Mouse (Mus musculus) frontal cortex, adult 2 months (tissue): ENCODE results near the gene Mef2c. TPM values are rescaled to one million over a fixed set of nuclear protein-coding genes. Genes with fewer than 3 reads are reported as not detected.

Source experiments
- DNase-seq, 2 experiments: peaks; one replicate each; pipeline ENCODE4 v3.0.0; 2022; ENCODE audit warnings: low spot score in 1 of 2; ENCODE audit errors: extremely low spot score in 1 of 2
- polyA plus RNA-seq: library from polyadenylated mRNA; depleted of rRNA; stranded (reverse); fragments of >200 nt; gene quantifications from 2 replicates; pipeline ENCODE4 v1.2.3, GENCODE M21; 2012; rRNA removed

Gene Mef2c
- polyA plus RNA-seq, result 215 and 258 TPM in 2 replicates

DNA sequence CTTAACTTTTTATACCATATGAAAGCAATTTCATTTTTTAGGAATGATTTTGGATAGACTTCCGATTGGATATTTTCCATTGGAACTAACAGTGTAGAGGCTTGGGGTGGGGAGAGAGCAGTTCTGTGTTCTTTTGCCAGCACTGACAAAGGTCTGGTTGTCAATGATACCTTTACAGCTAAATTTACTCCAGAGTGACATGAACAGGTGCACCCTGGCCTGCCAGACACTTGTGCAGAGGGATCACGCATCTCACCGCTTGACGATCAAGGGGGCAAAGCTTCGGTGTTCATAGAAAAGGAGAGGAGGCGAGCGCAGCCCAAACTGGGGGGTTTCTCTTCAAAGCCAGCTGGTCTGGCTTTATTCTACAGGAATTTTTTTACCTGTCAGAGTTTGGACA, at the start of gene Mef2c:
Gene Mef2c, plus strand, starts transcription at position 116 of the 400 bp plus-strand sequence.
- no peak for DNase-seq

DNA sequence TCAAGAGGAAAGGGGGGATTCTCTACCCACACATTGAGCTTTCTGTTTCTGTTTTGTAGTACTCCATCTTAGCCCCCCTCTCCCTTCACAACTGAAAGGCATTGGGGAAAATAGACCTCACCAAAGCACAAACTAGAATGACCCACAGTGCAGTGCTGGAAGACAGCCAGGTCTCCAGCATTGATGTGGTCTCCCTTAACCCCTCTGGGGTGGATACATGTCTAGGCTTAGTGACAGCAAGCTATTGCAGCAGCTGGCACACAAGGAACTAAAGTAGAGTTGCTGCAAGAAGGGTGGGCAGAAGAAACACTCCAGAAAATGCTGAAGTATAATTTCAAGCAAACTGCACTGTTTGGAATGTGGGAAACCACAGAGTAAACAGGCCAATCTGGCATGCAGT, 45.1 kb upstream of the Mef2c start:
- no peak for DNase-seq

DNA sequence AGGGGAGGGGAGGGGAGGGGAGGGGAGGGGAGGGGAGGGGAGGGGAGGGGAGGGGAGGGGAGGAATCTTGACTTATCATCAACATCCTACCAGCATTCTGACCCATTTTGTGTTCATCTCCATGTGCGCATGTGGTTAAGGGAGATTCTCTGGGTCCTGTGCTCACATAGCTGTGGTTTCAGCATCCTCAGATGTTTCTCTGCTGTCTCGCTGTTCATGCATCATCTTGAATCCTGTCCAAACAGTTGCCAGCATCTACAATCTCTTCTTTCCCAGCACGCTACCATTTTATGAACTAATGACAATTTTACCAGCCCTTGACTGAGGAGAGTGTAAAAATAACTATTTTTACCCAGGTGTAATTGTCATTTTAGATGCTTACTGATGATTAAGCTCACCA, 44.2 kb upstream of the Mef2c start:
- no peak for DNase-seq

DNA sequence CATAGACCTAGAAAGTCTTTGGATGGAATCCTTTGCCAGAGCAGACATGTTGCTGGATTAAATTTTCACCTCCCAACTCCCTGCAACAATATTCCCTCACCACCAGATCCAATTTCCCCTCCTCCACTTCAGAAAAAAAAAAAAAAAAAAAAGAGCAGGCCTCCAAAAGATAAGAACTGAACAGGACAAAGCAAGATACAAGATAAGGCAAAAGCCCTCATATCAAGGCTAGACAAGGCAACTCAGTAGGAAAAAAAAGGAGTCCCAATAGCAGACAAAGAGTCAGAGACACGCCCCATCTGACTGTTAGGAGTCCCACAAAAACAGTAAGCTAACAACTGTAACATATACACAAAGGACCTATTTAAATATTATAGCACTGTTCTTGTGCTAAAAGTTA, 43.2 kb upstream of the Mef2c start:
- no peak for DNase-seq

DNA sequence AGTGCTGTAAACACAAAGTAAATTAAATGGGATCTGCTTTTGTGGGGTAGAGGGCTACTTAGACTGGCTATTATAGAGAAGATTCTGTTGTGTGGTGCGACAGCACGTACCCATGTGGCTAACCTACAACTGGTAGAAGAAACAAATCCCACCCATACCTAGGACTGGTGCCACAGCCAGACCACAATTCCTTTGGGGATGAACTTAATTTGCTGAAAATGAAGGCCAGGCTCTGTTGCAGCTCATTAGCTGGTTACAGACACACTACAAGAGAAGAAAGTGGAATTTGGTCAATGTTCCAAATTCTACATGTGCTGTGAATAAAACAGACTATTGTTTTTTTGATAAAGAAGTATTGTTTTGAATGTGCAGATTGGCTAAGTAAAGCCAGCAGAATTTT, 42.3 kb upstream of the Mef2c start:
- no peak for DNase-seq

DNA sequence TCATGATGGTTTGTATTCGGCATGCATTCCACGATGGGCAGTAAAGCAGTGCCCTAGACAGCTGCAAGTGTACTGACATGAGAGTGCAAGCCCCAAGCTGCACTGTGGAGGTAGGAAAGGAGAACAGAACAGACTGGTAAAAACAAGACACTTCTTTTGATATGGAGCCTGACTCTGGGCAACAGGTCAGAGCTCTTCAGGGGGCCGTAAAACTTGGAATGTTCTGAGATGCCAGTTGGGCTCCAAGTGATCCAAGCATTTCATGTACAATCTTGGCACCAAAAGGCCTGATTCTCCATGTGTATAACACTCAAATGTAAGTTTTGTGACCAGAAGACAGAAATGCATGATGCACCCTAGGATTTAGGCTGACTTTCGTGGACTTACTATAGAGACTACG, 37.1 kb upstream of the Mef2c start:
- no peak for DNase-seq

DNA sequence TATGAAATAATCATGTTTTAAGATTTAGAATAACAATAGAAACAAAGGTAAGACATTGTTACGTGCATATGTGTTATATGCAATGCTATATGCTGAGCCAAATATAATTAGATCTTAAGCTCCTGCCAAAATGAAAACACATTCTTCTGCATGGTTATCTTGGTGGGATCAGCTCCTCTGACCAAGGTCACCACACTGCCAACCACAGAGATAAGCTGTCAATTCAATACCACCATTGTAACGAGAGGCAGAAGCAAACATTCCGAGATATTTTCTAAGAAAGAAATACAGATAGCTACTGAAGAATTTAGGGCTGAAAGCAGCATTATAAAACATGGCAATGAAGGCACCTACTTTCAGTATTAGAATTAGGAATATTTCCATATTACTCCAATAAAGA, 35.0 kb upstream of the Mef2c start:
- DNase-seq, result no peak

DNA sequence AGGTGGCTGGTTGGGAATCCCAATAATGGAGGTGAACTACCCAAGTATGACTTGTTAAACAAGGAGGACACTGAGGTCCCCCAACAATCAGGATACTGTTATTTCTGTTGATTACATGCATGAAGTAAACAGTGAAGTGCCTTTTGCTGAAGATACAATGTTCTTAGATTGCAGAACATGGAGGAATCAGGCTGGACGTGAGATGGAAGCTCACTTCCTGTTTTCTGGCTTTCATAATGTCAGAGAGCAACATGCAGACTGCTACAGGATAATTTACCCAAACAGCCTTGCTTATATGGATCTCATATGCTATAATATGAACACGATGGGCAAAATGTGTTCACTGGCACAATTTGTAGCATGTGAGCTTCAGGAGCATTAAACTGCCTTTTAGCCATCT, 30.1 kb upstream of the Mef2c start:
- DNase-seq, result no peak

DNA sequence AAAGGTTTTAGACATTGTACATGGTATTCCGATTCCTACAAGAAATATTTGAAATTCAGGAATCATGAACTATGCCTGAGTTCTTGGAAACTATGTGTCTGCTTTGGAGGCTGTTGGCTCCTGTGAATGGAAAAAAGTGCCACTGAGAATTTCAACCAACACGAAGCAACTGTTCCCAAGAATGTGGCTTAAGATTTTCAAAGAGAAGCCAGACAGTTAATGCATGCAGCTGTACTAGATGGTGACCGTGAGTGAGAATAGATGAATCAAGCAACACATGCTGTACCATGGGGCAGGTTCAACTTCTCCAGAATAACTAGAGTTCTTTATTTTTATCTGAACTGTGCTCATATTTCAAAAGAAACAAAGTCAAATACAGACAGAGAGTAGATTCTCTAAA, 23.4 kb upstream of the Mef2c start:
- DNase-seq, result peak; percentile 18 to 46

DNA sequence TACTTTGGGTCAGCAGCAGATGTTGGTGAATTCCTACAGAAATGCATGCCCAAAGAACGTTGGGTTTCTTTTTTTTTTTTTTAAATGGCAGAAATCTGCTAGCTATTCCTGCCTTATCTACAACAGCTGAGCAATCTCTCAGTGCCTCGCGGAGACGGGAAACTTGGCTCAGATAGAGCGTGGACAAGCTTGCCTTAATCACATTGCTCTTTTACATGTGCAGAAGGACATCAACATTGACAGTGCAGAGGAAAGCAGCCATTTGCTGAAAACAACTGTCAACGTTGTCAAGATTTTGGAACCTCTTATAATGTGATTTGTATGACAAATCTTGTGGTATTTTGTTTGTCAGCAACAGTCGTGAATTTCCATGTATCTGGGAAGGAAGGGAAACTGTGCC, 22.5 kb upstream of the Mef2c start:
- DNase-seq, result peak; percentile 9 to 25

DNA sequence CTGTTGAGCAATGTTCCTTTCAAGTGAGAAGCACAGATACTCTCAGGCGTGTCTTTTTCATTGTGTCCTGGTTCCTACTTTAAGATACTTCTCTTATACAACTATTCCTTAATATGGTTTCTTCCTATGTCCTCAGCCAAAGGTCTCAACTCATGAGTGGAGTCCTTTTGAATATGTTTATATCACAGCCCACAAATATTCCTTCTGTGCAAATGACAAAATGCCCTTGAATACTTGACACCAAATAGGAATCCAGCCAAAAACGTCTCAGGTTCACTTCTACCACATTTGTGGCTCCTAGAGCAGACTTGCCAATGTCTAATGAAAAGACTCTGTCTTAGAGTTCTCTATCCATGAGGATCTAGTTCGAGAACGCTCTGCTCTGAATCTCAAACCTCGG, 21.7 kb upstream of the Mef2c start:
- DNase-seq, result no peak

DNA sequence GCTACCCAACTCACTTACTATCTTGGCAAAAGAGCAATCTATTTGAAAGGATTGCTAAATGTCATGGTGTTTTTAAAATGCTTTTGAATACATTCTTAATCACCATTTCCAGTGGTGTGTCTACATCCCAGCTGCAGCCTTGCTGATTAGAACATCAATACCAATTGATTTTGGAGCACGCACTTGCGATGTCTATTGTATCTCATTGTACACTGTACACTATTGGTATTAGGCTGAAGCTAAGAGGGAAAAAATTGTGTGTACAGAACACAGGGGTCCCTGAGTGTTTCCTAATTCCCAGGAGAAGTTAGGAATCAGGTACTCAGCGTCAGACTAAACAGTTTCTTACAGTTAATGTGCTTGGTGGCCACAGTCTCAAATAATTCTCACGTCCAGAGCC, 19.6 kb upstream of the Mef2c start:
- DNase-seq, result no peak

DNA sequence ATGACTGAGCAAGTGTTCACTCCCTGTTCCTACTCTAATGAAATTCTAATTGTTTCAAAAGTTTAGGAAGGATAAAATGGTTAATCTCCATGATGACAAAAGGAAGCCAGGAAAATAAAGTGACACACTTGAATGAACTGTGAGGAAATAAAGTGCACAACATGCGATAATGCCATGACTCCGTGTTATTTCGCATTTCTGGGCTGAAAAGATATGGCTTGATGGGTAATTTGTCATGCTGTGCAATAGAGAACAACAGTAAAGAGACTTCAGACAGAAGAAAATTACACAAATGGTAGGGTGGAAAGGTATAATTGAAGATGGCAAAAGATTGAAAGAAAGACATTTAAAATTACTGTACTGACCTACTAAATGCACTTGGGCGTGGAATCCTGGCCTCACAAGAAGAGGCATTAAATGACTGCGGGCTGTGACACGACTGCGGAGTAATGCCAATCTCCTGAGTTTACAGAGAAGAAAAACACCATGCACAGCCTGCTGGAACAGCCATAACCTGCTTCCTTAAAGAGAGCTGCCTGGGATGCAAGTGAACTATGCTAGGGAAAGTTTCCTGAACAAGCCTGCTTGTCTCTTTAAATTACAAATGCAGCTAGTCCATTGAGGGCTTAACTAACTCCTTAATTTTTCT, 19.0 kb upstream of the Mef2c start:
- no peak for DNase-seq

DNA sequence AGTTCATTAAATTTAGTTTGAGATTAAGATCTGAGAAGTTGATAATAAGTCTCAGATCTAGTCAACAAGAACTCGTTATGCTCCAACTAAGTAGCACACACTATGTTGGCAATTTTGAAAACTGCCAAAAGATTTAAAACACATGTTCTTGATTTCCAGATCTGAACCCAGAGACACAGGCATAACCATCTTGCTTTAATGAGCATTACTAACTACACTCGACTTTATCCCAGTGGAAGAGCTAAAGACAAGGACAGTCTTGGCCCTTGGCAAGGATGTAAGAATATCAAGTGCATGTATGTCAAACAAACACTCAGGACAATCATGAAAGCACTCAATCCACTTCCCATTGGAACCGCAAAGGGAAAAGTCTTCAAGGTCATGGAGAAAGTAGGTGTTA, 11.8 kb upstream of the Mef2c start:
- DNase-seq, result no peak

DNA sequence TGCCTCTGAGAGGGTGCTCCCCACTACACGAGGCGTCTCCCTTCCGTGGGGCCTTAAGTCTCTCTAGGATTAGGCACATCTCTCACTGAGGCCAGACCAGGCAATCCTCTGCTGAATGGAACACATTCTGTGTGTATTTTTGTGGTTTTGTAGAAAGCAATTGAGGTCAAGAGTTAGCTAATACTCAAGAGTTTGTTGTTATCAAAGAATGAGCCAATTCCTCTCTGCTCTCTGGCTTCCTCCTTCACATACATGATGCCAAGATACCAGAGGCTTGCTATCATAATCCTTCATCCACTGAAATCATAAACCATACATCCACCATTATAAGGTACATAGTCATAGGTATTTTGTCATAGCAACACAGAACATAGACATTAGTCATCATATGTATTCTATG, 6.1 kb upstream of the Mef2c start:
- no peak for DNase-seq

DNA sequence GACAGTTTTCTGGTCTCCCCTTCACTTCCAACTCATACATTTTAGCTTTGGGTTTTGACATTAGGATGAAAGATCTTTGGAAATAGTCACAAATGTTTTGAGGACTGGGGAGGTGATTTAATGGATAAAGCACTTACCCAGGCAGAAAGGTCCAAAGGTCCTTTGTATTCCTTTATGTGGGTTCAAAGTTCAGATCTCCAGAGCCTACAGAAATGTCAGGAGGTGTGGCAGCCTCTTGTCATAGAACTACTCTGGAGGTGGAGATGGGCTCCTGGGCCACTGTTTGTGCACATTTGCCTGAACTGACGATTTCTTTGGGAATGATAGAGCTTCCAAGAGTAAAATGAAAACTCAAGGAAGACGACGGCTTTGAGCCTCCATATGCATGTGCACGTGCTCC, 4.3 kb upstream of the Mef2c start:
- DNase-seq, result no peak

DNA sequence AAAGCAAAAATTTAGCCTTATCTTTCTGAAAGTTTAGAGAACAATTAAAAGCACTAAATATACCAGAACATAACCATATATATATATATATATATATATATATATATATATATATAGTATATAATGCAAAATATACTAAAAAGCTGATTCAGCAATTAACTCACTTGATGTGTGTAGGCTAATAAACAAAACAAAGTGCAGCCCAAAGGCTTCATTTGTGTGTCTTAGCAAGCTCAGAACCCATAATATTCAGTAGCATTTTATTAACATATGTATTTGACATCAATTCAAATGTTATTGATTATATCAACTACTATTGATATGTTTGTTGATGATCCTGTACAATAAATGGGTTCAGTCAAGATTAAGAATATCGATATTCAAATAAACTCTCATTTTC, 3.9 kb downstream of the Mef2c start:
- DNase-seq, result no peak

DNA sequence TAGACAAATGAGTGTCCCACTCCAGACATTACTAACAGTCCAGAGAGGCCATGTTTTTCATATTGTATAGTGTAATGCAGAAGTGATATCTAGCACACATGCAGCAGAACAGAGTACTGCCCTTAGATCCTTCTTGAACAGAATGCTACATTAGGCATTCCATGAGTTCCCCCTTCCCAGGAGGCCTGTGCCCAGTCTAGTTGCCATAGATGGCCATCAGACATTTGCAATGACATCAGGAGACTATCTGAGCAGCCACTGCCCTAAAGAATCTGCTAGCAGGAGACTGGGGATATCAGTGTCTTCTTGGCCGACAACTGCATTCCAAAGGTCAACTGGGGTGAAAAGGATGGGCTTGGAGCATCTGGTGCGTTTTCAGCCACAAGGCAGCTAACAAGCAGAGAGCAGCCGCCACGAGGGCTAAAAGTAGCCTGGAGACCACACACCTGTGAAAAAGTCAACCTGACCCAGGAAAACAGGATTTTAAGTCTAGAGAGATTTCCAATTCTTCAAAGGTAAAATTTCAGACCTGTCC, 11.2 kb downstream of the Mef2c start:
- DNase-seq, result no peak

DNA sequence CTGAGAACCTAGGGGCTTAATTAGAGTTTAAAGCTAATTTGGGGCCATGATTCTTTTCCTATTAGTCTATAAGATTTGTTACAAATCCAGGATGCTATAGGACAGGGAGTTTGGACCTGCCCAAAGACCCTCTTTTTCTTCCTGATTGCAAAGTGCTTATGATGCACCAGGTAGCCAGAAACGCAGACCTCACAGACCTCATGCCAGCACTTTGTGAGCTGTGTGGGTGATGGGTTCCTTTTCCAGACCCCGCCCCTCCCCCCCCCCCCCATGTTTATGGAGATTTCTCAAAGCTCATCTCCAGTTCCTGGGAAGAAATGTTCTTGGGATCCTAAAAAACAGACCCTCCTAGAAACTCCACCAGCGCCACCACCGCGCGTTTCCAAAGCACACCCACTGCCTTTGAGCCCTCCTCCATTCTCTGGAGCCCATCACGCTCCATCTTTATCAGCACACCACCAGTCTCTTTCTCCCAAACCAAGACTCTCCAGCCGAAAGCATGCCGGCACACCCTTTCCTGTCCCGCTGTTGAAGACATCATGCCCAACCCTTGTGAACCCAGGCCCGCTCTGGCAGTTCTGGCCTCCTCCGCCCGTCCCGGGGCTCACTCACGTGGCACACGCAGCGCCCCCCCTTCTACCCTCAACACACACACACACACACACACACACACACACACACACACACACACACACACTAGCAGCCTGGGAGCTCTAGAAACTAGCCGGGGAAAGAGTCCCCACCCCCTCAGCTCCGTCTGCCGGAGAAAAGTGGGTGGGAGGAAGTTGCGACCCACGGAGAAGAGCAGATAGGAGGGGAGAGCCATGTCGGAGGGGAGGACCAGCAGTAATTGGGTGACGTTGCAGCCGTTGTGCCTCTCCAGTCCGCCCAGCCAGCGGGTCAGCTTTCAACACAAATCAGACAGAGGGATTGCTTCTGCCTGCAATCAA, 14.1 kb downstream of the Mef2c start:
- peak; percentile 69 to 81 for DNase-seq

DNA sequence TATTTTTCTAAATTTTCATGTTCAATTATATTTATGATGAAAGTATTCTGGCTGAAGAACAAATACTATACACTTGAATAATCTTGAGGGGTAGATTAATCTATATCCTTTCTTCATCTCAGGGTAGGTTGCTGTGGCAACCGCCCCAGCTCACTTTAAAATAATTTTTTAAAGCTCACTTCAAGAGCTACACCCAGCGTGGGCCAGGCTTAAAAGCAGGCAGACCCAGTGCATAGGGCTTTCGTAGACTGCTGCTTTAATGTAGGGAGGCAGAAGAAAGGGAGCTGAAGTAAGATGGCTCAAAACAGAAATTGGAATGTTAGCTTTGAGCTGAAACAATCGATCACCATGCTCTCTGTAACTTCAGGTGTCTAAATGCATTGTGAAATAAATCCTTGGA, 17.0 kb downstream of the Mef2c start:
- no peak for DNase-seq

DNA sequence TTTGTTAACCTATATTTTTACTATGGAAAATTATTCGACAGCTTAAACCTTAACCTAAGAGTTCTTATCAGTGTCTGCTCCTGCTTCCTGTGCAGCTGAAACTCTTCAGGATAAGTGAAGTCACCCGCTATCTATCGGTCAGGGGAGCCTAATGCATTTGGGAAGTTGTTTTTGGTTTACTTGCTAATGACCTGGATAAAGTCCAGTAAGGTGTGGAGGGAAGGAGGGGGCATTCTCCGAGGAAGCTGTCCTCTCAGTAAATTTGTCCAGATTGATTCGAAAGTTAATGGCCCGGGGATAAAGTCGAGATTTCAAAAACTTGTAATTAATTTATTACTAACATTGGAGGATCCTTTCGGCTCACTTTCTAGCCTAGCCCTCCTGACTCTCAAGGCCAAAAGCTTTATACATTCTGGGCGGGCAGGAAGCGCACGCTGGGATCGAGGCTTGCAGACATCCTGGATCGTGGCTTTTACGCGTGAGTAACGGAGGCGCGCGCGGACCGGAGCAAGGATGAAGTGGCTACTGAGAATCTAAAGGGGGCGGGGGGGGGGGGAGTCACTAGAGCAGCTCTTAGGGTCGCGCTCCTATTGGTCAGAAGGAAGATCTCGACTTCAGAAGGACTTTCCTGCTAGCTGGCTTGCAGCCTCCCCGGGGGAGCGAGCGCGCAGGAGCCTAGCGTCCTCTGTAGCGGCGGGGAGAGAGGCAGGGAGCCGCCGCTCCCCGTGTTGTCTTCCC, 19.6 kb downstream of the Mef2c start:
- DNase-seq, result peak in 1 of 2 experiments; percentile 76
